Mouse (Mus musculus) embryonic facial prominence, embryonic 10.5 days (tissue): ENCODE measurements around the gene Ski. TPM values are rescaled to one million over a fixed set of nuclear protein-coding genes. Genes with fewer than 3 reads are reported as not detected.
A peak's percentile ranks its signal among the peaks of the same experiment; 100 is the strongest.

Experiments used
- DNase-seq: peaks from one replicate; pipeline ENCODE4 v3.0.0-alpha.2; 2017; ENCODE audit warnings: low spot score
- H3K27ac ChIP-seq: fragments of 300-500 bp; sonication (generic); replicated peaks from 2 replicates; pipeline ENCODE4 v1.5.1; 2016; ENCODE audit warnings: mild to moderate bottlenecking
- H3K27me3 ChIP-seq: fragments of 300-500 bp; sonication (generic); replicated peaks from 2 replicates; pipeline ENCODE4 v1.6.1; 2016; ENCODE audit warnings: low read depth, mild to moderate bottlenecking; ENCODE audit not compliant: poor library complexity, severe bottlenecking
- H3K36me3 ChIP-seq: fragments of 300-500 bp; sonication (generic); replicated peaks from 2 replicates; pipeline ENCODE4 v1.6.1; 2016; ENCODE audit warnings: mild to moderate bottlenecking, moderate library complexity
- H3K4me1 ChIP-seq: fragments of 300-500 bp; sonication (generic); 2 replicates; pipeline ENCODE4 v1.6.1; 2016
- H3K4me3 ChIP-seq: fragments of 300-500 bp; sonication (generic); 2 replicates; pipeline ENCODE4 v1.5.1; 2016; ENCODE audit warnings: mild to moderate bottlenecking, moderate library complexity
- H3K9me3 ChIP-seq: fragments of 300-500 bp; sonication (generic); 2 replicates; pipeline ENCODE4 v1.6.1; 2016; ENCODE audit warnings: mild to moderate bottlenecking
- WGBS: fragments of 180-500 bp; shearing (Covaris S2); methylation state at CpG from one replicate; pipeline ENCODE4 v1.1.7; 2016; 5-methylcytosine and 5-hydroxymethylcytosine counted together
- polyA plus RNA-seq: library from polyadenylated mRNA; unstranded; fragments of >200 nt; fragmentation: Nextera tagmentation; extraction: Ambion mirVana; gene quantifications from 2 replicates; pipeline ENCODE4 v1.2.1, GENCODE M21; 2016

The Ski gene
- polyA plus RNA-seq, 1 experiment from 2014 or later, result 10.7 TPM

GRCm38 (mm10) chr4:155205919-155206318, 16.5 kb downstream of the Ski start:
- Histone ChIP-seq H3K36me3 (peaks cover 31% of the 10 kb centered on the region), H3K4me1 (peaks cover 80% of the 10 kb centered on the region), H3K27me3 (no peaks in the 10 kb centered on the region), H3K4me3 (no peak overlapping the region), H3K27ac (no peak overlapping the region), H3K9me3 (no peaks in the 10 kb centered on the region)
- WGBS, result 77% methylated on average over 6 of the region's 6 CpGs
- DNase-seq, result no peak

DNA sequence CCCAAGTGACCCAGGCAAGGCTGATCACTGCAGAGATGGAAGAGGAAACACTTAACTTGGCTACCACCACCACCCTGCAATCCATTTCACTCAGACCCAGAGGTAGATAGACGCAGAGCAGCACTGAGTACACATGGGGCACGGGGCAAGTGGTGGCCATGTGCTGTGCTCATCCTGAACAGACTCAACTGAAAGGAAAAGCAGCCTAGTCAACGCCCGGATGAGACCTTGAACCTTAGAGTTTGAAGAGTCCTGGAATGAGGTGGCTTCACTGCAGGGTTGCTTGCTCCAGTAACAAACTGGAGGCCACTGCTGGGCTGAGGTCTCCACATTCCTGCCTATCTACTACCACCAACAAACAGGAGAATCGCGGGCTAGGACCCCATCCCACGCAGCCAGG, 20.6 kb downstream of the Ski start:
- Histone ChIP-seq H3K4me1 (peaks cover 78% of the 10 kb centered on the region), H3K4me3 (no peak overlapping the region), H3K27me3 (no peaks in the 10 kb centered on the region), H3K36me3 (peaks cover 10% of the 10 kb centered on the region), H3K27ac (no peak overlapping the region), H3K9me3 (no peaks in the 10 kb centered on the region)
- no peak for DNase-seq
- WGBS, result 94% methylated on average over 7 of the region's 7 CpGs

DNA sequence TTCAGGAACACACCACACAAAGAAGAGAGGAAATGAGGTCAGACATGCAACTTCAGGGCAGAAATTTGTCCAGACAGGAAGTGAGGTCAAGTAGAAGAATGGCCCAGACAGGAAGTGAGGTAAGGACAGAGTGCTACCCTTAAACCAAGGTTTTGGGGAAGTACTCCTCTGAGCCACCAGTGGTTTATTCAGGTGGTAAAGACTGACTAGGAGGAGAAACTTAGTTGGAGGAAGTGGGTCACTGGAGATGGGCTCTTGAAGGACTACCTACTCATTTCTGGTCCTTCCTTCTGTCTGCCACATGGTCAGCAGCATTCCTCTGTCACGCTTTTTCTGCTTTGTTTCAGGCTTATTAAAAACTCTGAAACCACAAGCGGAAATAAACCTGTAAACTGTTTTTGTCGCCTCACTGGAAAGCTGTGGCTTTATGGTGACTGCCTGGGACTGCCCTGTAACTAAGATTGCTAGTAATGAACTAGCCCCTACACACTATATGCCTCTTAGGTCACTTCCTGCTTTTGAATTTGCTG, 21.5 kb downstream of the Ski start:
- 86% methylated on average over 3 of the region's 3 CpGs for WGBS
- peak overlapping the region; percentile 24; the same call in 1 of the 2 replicates for H3K4me3 ChIP-seq
- peak overlapping the region; percentile 32; the same call in 1 of the 2 replicates for H3K27ac ChIP-seq
- DNase-seq, result no peak
- no peaks in the 10 kb centered on the region for H3K27me3 ChIP-seq
- H3K36me3 ChIP-seq, result peaks cover 10% of the 10 kb centered on the region
- H3K4me1 ChIP-seq, result peaks cover 78% of the 10 kb centered on the region
- H3K9me3 ChIP-seq, result no peaks in the 10 kb centered on the region

DNA sequence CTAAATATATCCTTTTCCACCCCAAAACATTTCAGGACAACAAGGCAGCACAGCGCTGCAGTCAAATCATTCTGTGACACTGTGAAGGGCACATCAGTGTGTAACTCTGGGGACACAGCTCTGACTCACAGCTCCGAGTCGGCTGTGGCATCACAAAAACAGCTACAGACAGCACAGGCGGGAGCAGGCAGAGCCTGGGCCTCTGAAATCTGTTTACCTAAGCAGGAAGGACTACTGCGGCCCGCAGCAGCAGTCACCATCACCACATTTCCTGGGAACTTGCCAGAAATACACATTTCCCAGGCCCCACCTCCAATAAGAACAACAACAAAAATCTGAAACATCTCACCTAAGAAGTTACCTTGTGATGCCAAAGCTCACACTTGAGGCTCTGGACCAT, 24.7 kb downstream of the Ski start:
- 58% methylated on average over 6 of the region's 6 CpGs for WGBS

GRCm38 (mm10) chr4:155195204-155195603, 27.2 kb downstream of the Ski start:
- no peaks in the 10 kb centered on the region for H3K9me3 ChIP-seq
- no peak overlapping the region for H3K4me3 ChIP-seq
- H3K27ac ChIP-seq, result no peak overlapping the region
- peaks cover 86% of the 10 kb centered on the region for H3K4me1 ChIP-seq
- H3K36me3 ChIP-seq, result peaks cover 14% of the 10 kb centered on the region
- no peaks in the 10 kb centered on the region for H3K27me3 ChIP-seq
- WGBS, result 93% methylated on average over 9 of the region's 9 CpGs
- no peak for DNase-seq

More for the DNA sequence above, 24.7 kb downstream of the Ski start:
- no peaks in the 10 kb centered on the region for H3K9me3 ChIP-seq
- 0 out of 2 replicates have a peak overlapping the region, but pooled peaks have one; percentile 10 for H3K27ac ChIP-seq
- H3K36me3 ChIP-seq, result peaks cover 8% of the 10 kb centered on the region
- H3K4me1 ChIP-seq, result peaks cover 86% of the 10 kb centered on the region
- DNase-seq, result no peak
- H3K4me3 ChIP-seq, result no peak overlapping the region
- no peaks in the 10 kb centered on the region for H3K27me3 ChIP-seq

GRCm38 (mm10) chr4:155190275-155190674, 32.1 kb downstream of the Ski start:
- peaks cover 14% of the 10 kb centered on the region for H3K36me3 ChIP-seq
- H3K4me3 ChIP-seq, result peak overlapping the region; percentile 21
- peak overlapping the region; percentile 72 for H3K27ac ChIP-seq
- peaks cover 93% of the 10 kb centered on the region for H3K4me1 ChIP-seq
- no peaks in the 10 kb centered on the region for H3K27me3 ChIP-seq
- DNase-seq, result no peak
- no peaks in the 10 kb centered on the region for H3K9me3 ChIP-seq
- 48% methylated on average over 7 of the region's 7 CpGs for WGBS

DNA sequence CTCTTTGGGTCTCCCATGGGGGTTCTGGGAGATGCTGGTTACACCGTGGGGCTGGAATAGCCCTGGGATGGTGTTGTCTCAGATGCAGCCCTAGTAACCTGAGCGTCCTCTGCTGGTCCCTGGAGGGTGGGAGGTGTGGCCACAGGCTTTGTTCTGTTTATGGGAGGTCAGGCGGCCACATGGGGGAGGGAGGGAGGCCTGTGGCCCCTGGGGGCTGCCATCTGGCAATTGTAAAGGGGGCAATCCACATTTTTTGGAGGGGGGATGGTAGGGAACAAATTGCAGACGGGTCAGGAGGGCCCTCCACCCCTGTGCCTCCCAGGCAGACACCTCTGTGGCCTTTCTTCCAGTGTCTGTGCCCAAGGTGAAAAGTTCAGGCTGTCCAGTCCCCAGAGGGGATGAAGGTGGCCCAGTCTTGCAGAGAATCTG, 32.7 kb downstream of the Ski start:
- peak overlapping the region; percentile 21 for H3K4me3 ChIP-seq
- DNase-seq, result peak; percentile 80
- peaks cover 93% of the 10 kb centered on the region for H3K4me1 ChIP-seq
- H3K27me3 ChIP-seq, result no peaks in the 10 kb centered on the region
- peak overlapping the region; percentile 72 for H3K27ac ChIP-seq
- no peaks in the 10 kb centered on the region for H3K9me3 ChIP-seq
- WGBS, result 2% methylated on average over 4 of the region's 4 CpGs
- H3K36me3 ChIP-seq, result peaks cover 16% of the 10 kb centered on the region

GRCm38 (mm10) chr4:155188803-155189202, 33.6 kb downstream of the Ski start:
- Histone ChIP-seq H3K27me3 (no peaks in the 10 kb centered on the region), H3K4me3 (peak overlapping the region; percentile 32; the same call in 1 of the 2 replicates), H3K27ac (peak overlapping the region; percentile 72), H3K36me3 (peaks cover 22% of the 10 kb centered on the region), H3K4me1 (peaks cover 99% of the 10 kb centered on the region), H3K9me3 (no peaks in the 10 kb centered on the region)
- no peak for DNase-seq

DNA sequence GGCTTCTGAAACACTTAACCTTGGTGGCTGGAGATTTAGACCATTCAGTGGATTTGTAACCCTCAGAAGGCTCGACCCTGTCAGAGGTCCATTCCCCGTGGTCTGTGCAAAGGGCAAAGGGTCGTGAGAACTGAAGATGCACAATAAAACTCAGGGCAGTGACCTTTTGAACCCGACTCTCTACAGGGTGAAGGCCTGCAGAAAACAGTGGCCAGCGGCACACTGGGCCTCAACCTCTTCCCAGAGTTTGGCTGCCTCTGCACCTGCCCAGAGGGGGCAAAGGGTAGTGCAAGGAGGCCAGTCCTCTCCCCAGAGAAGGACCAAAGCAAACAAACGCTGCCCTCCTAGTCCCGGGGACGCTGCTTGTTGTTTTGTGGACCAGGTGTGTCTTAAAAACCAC, 34.1 kb downstream of the Ski start:
- H3K27me3 ChIP-seq, result no peaks in the 10 kb centered on the region
- WGBS, result 8% methylated on average over 8 of the region's 8 CpGs
- H3K9me3 ChIP-seq, result no peaks in the 10 kb centered on the region
- H3K4me3 ChIP-seq, result peak overlapping the region; percentile 32; the same call in 1 of the 2 replicates
- peak overlapping the region; percentile 72 for H3K27ac ChIP-seq
- peaks cover 21% of the 10 kb centered on the region for H3K36me3 ChIP-seq
- peaks cover 99% of the 10 kb centered on the region for H3K4me1 ChIP-seq
- no peak for DNase-seq

- no peak for DNase-seq
- Histone ChIP-seq H3K27me3 (no peaks in the 10 kb centered on the region), H3K4me1 (peaks cover 98% of the 10 kb centered on the region), H3K27ac (peak overlapping the region; percentile 72), H3K36me3 (peaks cover 13% of the 10 kb centered on the region), H3K4me3 (0 out of 2 replicates have a peak overlapping the region, but pooled peaks have one; percentile 2), H3K9me3 (no peaks in the 10 kb centered on the region)
- 65% methylated on average over 3 of the region's 3 CpGs for WGBS
Observed at GRCm38 (mm10) chr4:155187192-155187674, 35.2 kb downstream of the Ski start.

- DNase-seq, result no peak
- Histone ChIP-seq H3K27me3 (no peaks in the 10 kb centered on the region), H3K9me3 (no peaks in the 10 kb centered on the region), H3K27ac (no peak overlapping the region), H3K4me1 (peaks cover 88% of the 10 kb centered on the region), H3K36me3 (peaks cover 11% of the 10 kb centered on the region), H3K4me3 (no peak overlapping the region)
- 89% methylated on average over 9 of the region's 9 CpGs for WGBS
Observed at GRCm38 (mm10) chr4:155185845-155186244, 36.5 kb downstream of the Ski start.

DNA sequence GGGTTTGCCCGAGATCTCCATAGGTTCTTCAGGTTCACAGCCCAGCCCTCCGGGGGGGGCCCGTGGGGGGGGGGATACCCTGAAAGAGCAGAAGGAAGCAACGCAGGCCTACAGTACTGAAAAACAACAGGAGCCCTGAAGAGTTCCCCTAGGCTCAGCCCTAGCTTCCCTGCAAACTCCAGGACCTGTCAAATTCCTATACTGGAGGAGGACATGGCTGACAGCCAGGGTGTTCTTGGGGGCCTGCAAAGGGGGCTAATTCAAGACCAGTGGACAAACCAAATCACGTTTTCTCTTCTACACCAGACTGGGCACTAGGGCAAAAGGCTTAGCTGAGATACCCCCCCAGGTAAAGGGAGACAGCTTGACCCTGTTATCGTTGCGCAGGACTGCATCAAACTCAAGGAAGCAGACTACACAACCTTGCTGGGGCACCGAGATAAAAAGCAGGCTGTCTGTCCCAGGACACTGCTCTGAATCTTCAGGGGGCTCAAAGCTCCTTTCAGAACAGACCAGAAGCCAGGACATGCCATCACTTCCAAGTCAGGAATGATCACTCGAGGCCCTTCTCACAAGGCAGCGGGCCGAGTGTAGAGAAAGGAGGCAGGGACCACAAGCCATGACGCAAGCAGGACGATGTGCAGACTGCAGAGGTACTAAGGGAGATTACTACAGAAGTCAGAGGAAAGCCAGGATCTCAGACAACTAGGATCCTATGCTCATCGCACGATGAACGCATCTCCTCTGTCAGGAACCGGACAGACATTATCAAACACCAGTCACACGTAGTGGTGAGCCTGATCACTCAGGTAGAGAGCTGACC, 37.9 kb downstream of the Ski start:
- Histone ChIP-seq H3K4me1 (peaks cover 82% of the 10 kb centered on the region), H3K9me3 (no peaks in the 10 kb centered on the region), H3K27ac (no peak overlapping the region), H3K27me3 (no peaks in the 10 kb centered on the region), H3K36me3 (peaks cover 11% of the 10 kb centered on the region), H3K4me3 (no peak overlapping the region)
- 88% methylated on average over 18 of the region's 18 CpGs for WGBS
- DNase-seq, result no peak

GRCm38 (mm10) chr4:155183201-155183600, 39.2 kb downstream of the Ski start:
- peaks cover 11% of the 10 kb centered on the region for H3K36me3 ChIP-seq

More at GRCm38 (mm10) chr4:155183201-155183600, 39.2 kb downstream of the Ski start:
- no peaks in the 10 kb centered on the region for H3K9me3 ChIP-seq
- WGBS, result 85% methylated on average over 7 of the region's 7 CpGs
- no peak for DNase-seq
- peaks cover 82% of the 10 kb centered on the region for H3K4me1 ChIP-seq
- H3K4me3 ChIP-seq, result no peak overlapping the region
- no peaks in the 10 kb centered on the region for H3K27me3 ChIP-seq
- no peak overlapping the region for H3K27ac ChIP-seq
